Mouse (Mus musculus) cerebellum, adult 9-11 months (tissue): Measurements from ENCODE around the gene Serp1.
A peak's percentile ranks its signal among the peaks of the same experiment; 100 is the strongest.
"Not testable (repeated sequence)": the region's sequence is repeated elsewhere in the genome, so short reads cannot be mapped to it uniquely, and the experiment has no call there.

ENCODE experiments used
- DNase-seq: peaks from one replicate; pipeline ENCODE4 v3.0.0; 2022

The Serp1 gene

DNA sequence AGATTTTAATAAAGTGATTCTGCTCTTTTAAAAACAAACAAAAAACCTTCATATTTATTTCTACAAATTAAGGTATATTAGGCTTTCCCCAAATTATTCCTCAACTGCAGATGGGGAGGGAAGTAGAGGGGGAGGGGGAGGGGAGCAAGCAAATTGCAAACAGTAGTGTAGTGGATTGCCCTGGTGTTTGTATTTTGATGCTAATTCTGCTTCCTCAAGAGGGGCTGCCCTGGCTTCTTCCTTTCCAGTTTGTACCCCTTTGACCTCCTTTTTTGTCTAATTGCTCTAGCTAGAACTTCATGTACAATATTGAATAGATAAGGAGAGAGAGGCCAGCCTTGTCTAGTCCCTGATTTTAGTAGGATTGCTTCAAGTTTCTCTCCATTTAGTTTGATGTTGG lies 21.0 kb downstream of the Serp1 start:
- no peak for DNase-seq

DNA sequence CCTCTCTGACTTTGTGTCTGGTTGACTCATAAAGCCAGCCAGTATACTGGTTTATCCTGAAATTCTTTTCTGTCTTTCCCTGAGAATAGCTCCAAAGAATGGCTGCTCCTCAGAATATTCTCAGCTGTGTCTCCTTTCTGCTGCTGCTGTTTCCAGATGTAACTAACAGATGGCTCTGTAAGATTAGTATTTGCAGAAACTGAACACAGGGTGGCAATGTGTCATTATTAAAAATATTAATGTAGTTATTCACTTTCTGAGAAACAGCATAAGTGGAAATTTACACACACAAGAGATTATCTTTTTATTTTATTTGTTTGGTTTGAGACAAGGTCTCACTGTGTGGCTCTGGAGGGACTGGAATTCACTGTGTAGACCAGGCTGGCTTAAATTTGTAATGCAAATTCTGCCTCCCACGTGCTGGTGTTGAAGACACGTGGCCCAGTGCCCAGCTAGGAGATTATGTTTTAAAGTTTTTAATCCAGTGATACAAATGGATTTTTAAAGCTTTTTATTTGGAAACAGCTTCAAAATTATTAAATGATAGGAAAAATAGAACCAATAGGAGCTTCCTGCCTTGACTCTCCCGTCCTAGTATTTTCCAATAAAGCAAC lies 21.9 kb downstream of the Serp1 start:
- no peak for DNase-seq

DNA sequence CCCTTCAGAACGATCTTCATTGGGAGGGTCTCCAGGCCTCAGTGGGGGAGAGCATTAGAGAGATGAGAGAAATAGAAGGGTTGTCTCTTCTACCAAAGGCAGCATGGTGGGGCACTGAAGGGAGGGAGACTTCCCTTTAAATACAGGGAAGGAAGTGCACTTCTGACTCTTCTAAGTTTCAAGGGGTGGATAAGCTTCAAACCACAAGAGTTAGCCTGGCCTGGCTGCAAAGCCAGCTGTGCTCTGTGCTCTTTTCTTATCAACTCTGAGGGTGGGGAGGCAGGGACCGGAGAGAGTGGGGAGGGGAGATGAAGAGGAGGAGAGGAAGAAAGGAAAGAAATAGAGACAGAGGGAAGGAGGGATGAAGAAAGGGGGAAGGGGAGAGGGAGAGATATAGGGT lies 23.7 kb downstream of the Serp1 start:
- no peak for DNase-seq

DNA sequence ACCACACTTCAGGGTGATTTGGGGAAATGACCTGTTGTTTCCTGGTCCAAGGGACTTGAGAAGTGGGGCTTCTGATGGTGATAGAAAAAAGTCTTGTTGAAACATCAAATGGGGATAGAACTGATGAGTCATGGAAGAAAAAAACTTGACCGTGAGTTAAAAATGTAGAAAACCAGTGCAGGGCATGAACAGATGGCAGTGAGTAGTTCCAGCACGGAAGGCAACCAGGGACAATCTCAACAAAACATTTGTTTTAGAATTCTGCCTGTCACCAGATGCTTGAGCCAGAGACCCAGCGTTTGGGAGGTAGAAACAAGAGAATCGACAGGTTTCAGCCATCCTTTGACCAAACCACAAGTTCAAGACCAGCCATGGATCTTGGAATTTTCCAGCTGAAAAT lies 32.1 kb downstream of the Serp1 start:
- no peak for DNase-seq

DNA sequence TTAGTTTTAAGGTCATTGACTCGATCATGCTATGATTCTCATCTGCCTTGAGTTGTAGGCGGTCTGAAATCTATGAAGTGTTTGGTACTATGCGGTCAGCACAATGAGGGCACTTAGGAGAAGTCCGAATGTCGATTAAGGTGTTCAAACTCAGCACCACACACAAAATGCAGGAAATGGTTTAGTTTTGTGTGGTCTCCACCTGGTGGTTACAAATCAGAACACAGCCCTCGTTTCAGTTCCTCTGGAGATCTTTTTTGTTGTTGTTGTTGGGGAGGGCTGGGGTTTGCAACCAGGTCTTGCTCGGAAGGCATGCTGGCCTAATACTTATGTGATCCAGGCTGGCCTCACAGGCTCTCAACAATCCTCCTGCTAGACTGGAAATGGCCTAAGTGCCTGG lies 34.9 kb downstream of the Serp1 start:
- peak; percentile 5 for DNase-seq

DNA sequence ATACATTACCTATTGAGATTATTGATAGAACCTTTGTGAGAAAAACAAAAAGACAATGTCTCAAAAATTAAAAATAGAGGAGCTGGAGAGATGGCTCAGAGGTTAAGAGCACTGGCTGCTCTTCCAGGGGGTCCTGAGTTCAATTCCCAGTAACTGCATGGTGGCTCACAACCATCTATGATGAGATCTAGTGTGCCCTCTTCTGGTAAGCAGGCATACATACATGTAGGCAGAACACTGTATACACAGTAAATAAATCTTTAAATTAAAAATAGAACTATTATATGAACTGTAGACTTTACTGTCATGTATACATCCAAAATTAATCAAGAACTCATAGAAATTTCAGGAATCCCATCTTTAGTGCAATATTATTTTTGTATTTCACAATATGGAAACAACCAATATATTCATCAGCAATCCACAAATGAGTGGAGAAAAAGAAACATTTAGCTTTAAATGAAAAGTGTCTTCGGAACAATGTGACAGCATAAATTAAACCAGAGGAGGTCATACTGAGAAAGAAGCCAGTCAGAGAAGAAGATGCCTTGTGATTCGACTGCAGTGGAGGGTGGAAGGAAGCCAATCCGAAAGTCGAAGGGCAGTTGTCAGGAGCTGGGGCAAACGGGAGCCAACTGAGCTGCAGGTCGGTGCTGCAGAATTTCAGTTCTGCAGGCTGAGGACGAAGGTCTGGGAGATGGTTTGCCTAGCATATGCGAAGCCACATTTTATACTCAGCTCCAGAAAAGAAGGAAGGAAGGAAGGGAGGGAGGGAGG lies 37.5 kb downstream of the Serp1 start:
- DNase-seq: no peak

DNA sequence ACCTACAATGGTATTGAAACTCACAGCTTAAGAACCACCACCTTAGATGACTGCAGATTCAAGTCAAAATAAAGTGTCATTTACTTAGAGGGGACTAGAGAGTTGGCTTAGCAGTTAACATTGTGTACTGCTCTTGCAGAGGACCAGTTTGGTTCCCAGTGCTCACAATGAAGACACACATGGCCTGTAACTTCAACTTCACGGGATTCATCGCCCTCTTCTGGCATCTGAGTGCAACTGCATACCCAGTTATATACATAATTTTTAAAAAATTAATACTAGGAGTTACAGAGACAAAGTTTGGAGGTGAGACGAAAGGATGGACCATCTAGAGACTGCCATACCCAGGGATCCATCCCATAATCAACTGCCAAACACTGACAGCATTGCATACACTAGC lies 38.6 kb downstream of the Serp1 start:
- DNase-seq: no peak

DNA sequence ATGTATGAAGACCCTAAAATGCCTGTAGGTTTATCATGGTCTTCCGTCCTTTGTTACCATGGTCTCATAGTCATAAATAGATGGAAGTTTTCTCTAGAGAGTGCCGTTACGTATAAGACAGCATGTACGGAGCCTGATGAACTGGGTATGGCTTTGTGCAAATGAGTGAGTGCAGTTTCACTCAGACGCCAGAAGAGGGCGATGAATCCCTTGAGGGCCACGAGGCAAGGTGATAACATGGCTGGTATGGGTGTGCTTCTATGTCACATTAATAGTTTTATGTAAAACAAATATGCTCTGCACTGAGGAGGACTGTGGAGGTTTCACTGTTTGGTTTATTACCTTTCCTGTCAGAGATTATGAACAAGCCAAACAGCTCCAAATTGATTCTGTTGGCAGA lies 39.8 kb downstream of the Serp1 start:
- DNase-seq: no peak

DNA sequence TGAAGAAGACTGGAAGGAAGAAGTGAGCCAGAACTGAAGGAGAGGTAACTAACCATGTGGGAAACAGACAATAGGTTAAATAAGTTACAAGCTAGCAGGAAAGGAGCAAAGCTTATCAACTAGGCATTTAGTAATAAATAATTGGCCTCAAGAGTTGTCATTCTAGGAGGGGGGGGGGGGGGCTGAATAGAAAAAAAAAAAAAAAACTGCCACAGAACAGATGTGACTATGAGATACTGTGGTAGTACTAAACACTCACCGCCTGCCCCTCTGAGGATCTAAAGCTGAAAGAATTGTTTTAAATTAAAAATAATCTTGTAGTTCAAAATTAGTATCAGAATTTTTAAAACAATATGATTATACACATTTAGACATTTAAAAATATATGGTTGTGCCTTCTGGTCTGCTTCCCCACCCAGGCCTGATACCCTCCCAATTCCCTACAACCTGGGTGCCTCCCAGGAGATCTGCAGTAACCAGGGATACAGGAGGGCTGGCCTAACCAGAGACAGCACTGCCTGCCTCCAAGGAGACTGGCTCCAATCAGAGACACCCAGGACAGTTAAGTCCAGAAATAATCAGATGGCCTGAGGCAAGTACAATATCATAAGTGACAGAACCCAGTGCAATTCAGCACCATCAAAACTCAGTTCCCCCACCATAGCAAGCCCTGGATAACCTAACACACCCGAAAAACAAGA lies 46.8 kb downstream of the Serp1 start:
- no peak for DNase-seq

DNA sequence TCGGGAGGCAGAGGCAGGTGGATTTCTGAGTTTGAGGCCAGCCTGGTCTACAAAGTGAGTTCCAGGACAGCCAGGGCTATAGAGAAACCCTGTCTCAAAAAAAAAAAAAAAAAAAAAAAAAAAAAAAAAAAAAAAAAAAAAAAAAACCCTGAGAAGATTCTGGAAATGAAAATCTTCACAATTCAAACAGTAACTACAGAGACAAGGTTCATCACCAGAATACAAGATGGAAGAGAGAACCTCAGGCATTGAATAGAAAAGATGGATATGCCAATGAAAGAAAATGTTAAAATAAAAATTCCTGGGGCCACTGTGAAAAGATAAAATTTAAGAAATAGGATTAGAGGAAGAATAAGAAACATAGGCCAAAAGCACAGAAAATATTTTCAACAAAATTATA lies 50.4 kb downstream of the Serp1 start:
- not testable (repeated sequence) for DNase-seq
